Mouse (Mus musculus) CH12.LX (cell line): Measurements from ENCODE around the gene Slc16a13. TPM values are rescaled to one million over a fixed set of nuclear protein-coding genes. Genes with fewer than 3 reads are reported as not detected.

Experiments used
- DNase-seq: peaks from one replicate; pipeline ENCODE4 v3.0.0-alpha.2; 2013; ENCODE audit errors: extremely low read depth
- H3K27ac ChIP-seq: 2 replicates; pipeline ENCODE4 v1.5.1; 2012; ENCODE audit warnings: low read depth, mild to moderate bottlenecking, control low read depth, moderate library complexity; ENCODE audit not compliant: insufficient read depth
- H3K27me3 ChIP-seq: replicated peaks from 2 replicates; pipeline ENCODE3; 2012; ENCODE audit warnings: inconsistent platforms
- H3K36me3 ChIP-seq, 2 experiments: replicated peaks in 1 of 2; 2 replicates each; pipeline versions ENCODE3 to v1.6.1; 2012; ENCODE audit warnings: inconsistent platforms in 1 of 2, low read length in 1 of 2, mild to moderate bottlenecking in 1 of 2, mixed read lengths in 1 of 2, moderate library complexity in 1 of 2; ENCODE audit not compliant: control insufficient read depth in 1 of 2, insufficient read depth in 1 of 2
- H3K4me1 ChIP-seq, 2 experiments: 2 replicates each; pipeline ENCODE4 v1.6.1; 2012; ENCODE audit warnings: inconsistent platforms in 1 of 2, moderate library complexity in 1 of 2; ENCODE audit not compliant: insufficient read depth in 2 of 2, control insufficient read depth in 1 of 2
- H3K4me2 ChIP-seq: 2 replicates; pipeline ENCODE4 v1.6.1; 2012; ENCODE audit warnings: low read depth, mild to moderate bottlenecking, control low read depth; ENCODE audit not compliant: poor library complexity, insufficient read depth, severe bottlenecking
- H3K4me3 ChIP-seq, 3 experiments: fragments of 150-350 bp in 1 of 3; sonication (generic) in 1 of 3; replicated peaks in 1 of 3; 2 replicates each; pipeline versions ENCODE3 to v1.5.1; 2011 to 2012; ENCODE audit warnings: low read depth in 2 of 3, low read length in 2 of 3, mild to moderate bottlenecking in 2 of 3, moderate library complexity in 2 of 3, control low read depth in 1 of 3, improper control_type of control experiment in 1 of 3, inconsistent platforms in 1 of 3, mixed read lengths in 1 of 3; ENCODE audit not compliant: poor library complexity in 1 of 3
- H3K79me2 ChIP-seq: replicated peaks from 2 replicates; pipeline ENCODE4 v1.6.1; 2012; ENCODE audit warnings: mild to moderate bottlenecking, moderate library complexity; ENCODE audit not compliant: control insufficient read depth, poor library complexity, insufficient read depth, severe bottlenecking; ENCODE audit errors: extremely low read depth
- H3K9ac ChIP-seq: 2 replicates; pipeline ENCODE4 v1.6.1; 2012; ENCODE audit warnings: low read depth, mild to moderate bottlenecking, control low read depth, moderate library complexity; ENCODE audit not compliant: insufficient read depth
- H3K9me3 ChIP-seq: replicated peaks from 2 replicates; pipeline ENCODE3; 2012; ENCODE audit warnings: low read length, inconsistent platforms, mixed read lengths
- BHLHE40 ChIP-seq: IDR thresholded peaks from 2 replicates; pipeline ENCODE4 v1.6.1; 2011; ENCODE audit warnings: mild to moderate bottlenecking, low read depth, low read length, improper control_type of control experiment
- E2F4 ChIP-seq: IDR thresholded peaks from 2 replicates; pipeline ENCODE4 v1.6.1; 2011; ENCODE audit warnings: low read depth, low read length, improper control_type of control experiment; ENCODE audit not compliant: insufficient replicate concordance
- JUN ChIP-seq: IDR thresholded peaks from 2 replicates; pipeline ENCODE4 v1.6.1; 2011; ENCODE audit warnings: low read depth, mild to moderate bottlenecking, low read length, improper control_type of control experiment, moderate library complexity; ENCODE audit not compliant: insufficient read depth
- JUND ChIP-seq: conservative IDR thresholded peaks from 2 replicates; pipeline ENCODE4 v1.6.1; 2011; ENCODE audit warnings: low read depth, low read length, improper control_type of control experiment
- KAT2A ChIP-seq: IDR thresholded peaks from 2 replicates; pipeline ENCODE4 v1.6.1; 2012; ENCODE audit warnings: low read length, improper control_type of control experiment, inconsistent platforms; ENCODE audit not compliant: insufficient replicate concordance
- MEF2A ChIP-seq: IDR thresholded peaks from 2 replicates; pipeline ENCODE4 v1.6.1; 2014; ENCODE audit warnings: low read depth, mild to moderate bottlenecking, inconsistent platforms, low read length, improper control_type of control experiment, borderline replicate concordance
- NRF1 ChIP-seq: IDR thresholded peaks from 2 replicates; pipeline ENCODE4 v1.6.1; 2014; ENCODE audit warnings: low read depth, mild to moderate bottlenecking, inconsistent platforms, low read length, improper control_type of control experiment, moderate library complexity
- SIN3A ChIP-seq: IDR thresholded peaks from 2 replicates; pipeline ENCODE4 v1.6.1; 2012; ENCODE audit warnings: low read length, improper control_type of control experiment, inconsistent platforms
- TCF12 ChIP-seq: IDR thresholded peaks from 2 replicates; pipeline ENCODE4 v1.6.1; 2014; ENCODE audit warnings: low read depth, mild to moderate bottlenecking, inconsistent platforms, low read length, improper control_type of control experiment
- ZC3H11A ChIP-seq: IDR thresholded peaks from 2 replicates; pipeline ENCODE4 v1.6.1; 2012; ENCODE audit warnings: low read depth, mild to moderate bottlenecking, inconsistent platforms, low read length, improper control_type of control experiment
- ZMIZ1 ChIP-seq: IDR thresholded peaks from 2 replicates; pipeline ENCODE4 v1.6.1; 2012; ENCODE audit warnings: low read depth, mild to moderate bottlenecking, inconsistent platforms, low read length, improper control_type of control experiment
- dilution Hi-C: fragments of 300-500 bp; cut with MboI; formaldehyde crosslinking; loops from 2 replicates; pipeline ENCODE4 v1.14.3; 2020; ENCODE audit warnings: low sequenced_read_pairs; ENCODE audit not compliant: extremely low pct_unique_long_range_greater_than_20kb, extremely low pct_ligation_motif_present
- in situ Hi-C: fragments of 300-500 bp; cut with MboI; formaldehyde crosslinking; loops from 3 replicates; pipeline ENCODE4 v1.14.3; 2019; ENCODE audit warnings: low sequenced_read_pairs, low pct_ligation_motif_present, low pct_unique_long_range_greater_than_20kb, mixed read lengths
- polyA plus RNA-seq: library from polyadenylated mRNA; unstranded; fragments of >175 nt; gene quantifications from 2 replicates; pipeline ENCODE4 v1.2.1, GENCODE M21; 2012; ENCODE audit warnings: low read depth; ENCODE audit not compliant: insufficient read length
- total RNA-seq, 2 experiments: library from RNA; depleted of rRNA; stranded (reverse); fragments of 300-350 nt in 1 of 2; fragments of >200 nt in 1 of 2; gene quantifications; 2 replicates each; pipeline ENCODE4 v1.2.3; 2012 to 2014

Gene Slc16a13
- total and polyA plus RNA-seq, 3 experiments = 8.4 to 19.0 (median 12.0) TPM

DNA sequence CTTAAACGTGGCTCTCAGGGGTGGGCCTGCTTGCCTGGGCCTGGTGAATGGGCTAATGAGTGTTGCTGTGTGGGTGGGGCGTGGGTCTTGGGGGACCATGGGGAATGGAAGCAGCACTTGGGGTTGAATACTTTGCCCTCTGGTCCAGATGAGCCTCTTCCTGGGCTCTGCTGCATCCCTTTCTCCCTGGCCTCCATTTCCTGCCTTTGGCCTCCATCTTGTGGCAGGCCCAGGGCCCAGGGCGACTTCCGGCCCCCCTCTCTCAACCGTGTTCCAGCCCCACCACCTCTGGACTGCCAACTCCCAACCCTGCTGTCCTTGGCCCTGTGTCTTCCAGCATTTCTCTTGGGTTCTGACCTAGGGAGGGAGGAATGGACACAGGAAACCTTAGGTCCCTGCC, 13.2 kb upstream of the Slc16a13 start:
- H3K4me2 ChIP-seq = no peak overlapping the region
- no peak overlapping the region for H3K4me3 ChIP-seq
- H3K9me3 ChIP-seq = no peaks in the 10 kb centered on the region
- H3K79me2 ChIP-seq = peaks cover 6% of the 10 kb centered on the region
- H3K36me3 ChIP-seq = peaks cover 10 to 27% of the 10 kb centered on the region in 2 experiments
- TF ChIP-seq ZC3H11A = no peak
- no peak for TF ChIP-seq JUN
- no peak for TF ChIP-seq NRF1
- no peak for TF ChIP-seq KAT2A
- no peak for TF ChIP-seq ZMIZ1
- TF ChIP-seq E2F4 = no peak
- TF ChIP-seq TCF12 = no peak
- TF ChIP-seq MEF2A = no peak
- dilution Hi-C loops (no loop called here), in situ Hi-C loops (loop anchor here (25.0 kb wide), 2 partner anchors 378 to 528 kb away; partner anchors contain the start of genes 4930544D05Rik, Chrne and Zfp3)
- H3K27ac ChIP-seq = no peak overlapping the region
- peaks cover 2% of the 10 kb centered on the region for H3K27me3 ChIP-seq
- H3K4me1 ChIP-seq = peaks cover 4 to 41% of the 10 kb centered on the region in 2 experiments
- H3K9ac ChIP-seq = no peak overlapping the region
- no peak for DNase-seq

DNA sequence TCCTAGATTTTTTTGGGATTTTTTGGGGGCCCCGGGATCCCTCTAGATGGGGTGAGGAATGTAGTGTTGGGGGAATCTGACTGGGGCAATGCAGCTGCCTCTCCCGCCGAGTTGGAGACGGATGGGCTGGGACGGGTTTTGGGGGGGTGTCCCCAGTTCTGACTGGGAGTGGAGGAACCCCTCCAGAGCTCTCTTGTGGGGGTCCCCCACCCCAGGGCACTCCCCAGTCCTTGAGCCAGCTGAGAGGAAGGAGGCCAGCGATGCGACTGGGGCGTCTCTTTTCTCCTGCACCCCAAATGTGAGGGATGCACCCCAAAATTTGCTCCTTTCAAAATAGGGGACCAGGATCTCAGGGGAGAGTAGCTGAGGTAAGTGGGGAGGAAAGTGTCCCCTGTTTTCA, 12.2 kb upstream of the Slc16a13 start:
- Histone ChIP-seq H3K27ac (no peak overlapping the region), H3K79me2 (no peaks in the 10 kb centered on the region), H3K4me3 (no peak overlapping the region), H3K9me3 (no peaks in the 10 kb centered on the region), H3K4me1 (peaks cover 4 to 47% of the 10 kb centered on the region in 2 experiments), H3K27me3 (peaks cover 2% of the 10 kb centered on the region), H3K4me2 (no peak overlapping the region), H3K9ac (no peak overlapping the region), H3K36me3 (peaks cover 10 to 27% of the 10 kb centered on the region in 2 experiments)
- dilution Hi-C loops = no loop called here
- no peak for DNase-seq
- in situ Hi-C loops = loop anchor here (25.0 kb wide), 2 partner anchors 379 to 529 kb away; partner anchors contain the start of genes 4930544D05Rik, Chrne and Zfp3
- no peak for TF ChIP-seq TCF12

DNA sequence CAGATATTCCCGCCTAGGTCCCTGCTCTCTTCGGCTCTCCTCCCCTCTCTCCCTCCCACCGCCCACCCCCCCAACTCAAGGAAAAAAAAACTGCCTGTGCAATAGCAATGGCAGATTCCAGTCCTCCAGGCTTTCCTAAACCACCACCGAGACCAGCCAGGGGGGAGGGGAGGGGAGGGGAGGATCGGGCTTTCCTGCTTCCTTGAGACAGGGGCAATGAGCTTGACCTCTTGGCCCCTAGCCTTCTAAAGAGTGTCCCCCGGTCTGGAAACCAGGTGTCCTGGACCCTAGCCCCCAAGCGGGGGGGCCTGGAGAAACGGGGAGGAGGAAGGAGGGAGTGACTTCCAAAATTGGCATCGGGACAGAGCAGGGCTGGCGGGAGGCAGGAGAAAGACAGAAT, 11.7 kb upstream of the Slc16a13 start:
- Histone ChIP-seq H3K4me3 (no peak overlapping the region), H3K4me1 (peaks cover 4 to 47% of the 10 kb centered on the region in 2 experiments), H3K79me2 (no peaks in the 10 kb centered on the region), H3K36me3 (peaks cover 10 to 27% of the 10 kb centered on the region in 2 experiments), H3K27ac (no peak overlapping the region), H3K27me3 (peaks cover 2% of the 10 kb centered on the region), H3K4me2 (no peak overlapping the region), H3K9ac (no peak overlapping the region), H3K9me3 (no peaks in the 10 kb centered on the region)
- no peak for TF ChIP-seq SIN3A
- TF ChIP-seq JUND = no peak
- no peak for TF ChIP-seq BHLHE40
- no peak for TF ChIP-seq MEF2A
- no peak for TF ChIP-seq TCF12
- in situ Hi-C loops = loop anchor here (25.0 kb wide), 2 partner anchors 380 to 530 kb away; partner anchors contain the start of genes 4930544D05Rik, Chrne and Zfp3
- DNase-seq = no peak
- dilution Hi-C loops = no loop called here
